Mouse (Mus musculus) liver, postnatal 0 days (tissue): ENCODE measurements at regions not wholly inside any gene's neighbourhood (a gene's known extent, or its start where the extent isn't known, plus 50 kb on each side); places are given as distances from the start of the nearest gene placed in this dataset.

Experiments
- ATAC-seq: fragments of 200-750 bp; cut with Nextera tagmentation; 2 replicates; pipeline ENCODE4 v1.8.0; 2017; ENCODE audit warnings: mild to moderate bottlenecking, moderate library complexity
- DNase-seq: peaks from one replicate; pipeline ENCODE4 v3.0.0-alpha.2; 2016
- H3K27ac ChIP-seq: fragments of 300-500 bp; sonication (generic); 2 replicates; pipeline ENCODE4 v1.5.1; 2014; ENCODE audit warnings: antibody characterized with exemption, moderate library complexity, mild to moderate bottlenecking, low read depth
- H3K27me3 ChIP-seq: fragments of 300-500 bp; sonication (generic); 2 replicates; pipeline ENCODE4 v1.6.1; 2014; ENCODE audit warnings: low read length, control low read depth, mixed read lengths; ENCODE audit not compliant: insufficient read depth
- H3K36me3 ChIP-seq: fragments of 300-500 bp; sonication (generic); replicated peaks from 2 replicates; pipeline ENCODE4 v1.6.1; 2014; ENCODE audit warnings: mild to moderate bottlenecking, control low read depth, low read length, moderate library complexity, mixed read lengths; ENCODE audit not compliant: insufficient read depth
- H3K4me1 ChIP-seq: fragments of 300-500 bp; sonication (generic); 2 replicates; pipeline ENCODE4 v1.6.1; 2014; ENCODE audit warnings: antibody characterized with exemption, mild to moderate bottlenecking, control low read depth; ENCODE audit not compliant: insufficient read depth
- H3K4me2 ChIP-seq: fragments of 300-500 bp; sonication (generic); 2 replicates; pipeline ENCODE4 v1.6.1; 2014; ENCODE audit warnings: low read depth, mild to moderate bottlenecking, low read length, moderate library complexity, mixed read lengths
- H3K4me3 ChIP-seq: fragments of 300-500 bp; sonication (generic); 2 replicates; pipeline ENCODE4 v1.5.1; 2014; ENCODE audit warnings: low read depth, low read length
- H3K9ac ChIP-seq: fragments of 300-500 bp; sonication (generic); replicated peaks from 2 replicates; pipeline ENCODE4 v1.6.1; 2014; ENCODE audit warnings: mild to moderate bottlenecking, moderate library complexity
- H3K9me3 ChIP-seq: fragments of 300-500 bp; sonication (generic); 2 replicates; pipeline ENCODE4 v1.6.1; 2016; ENCODE audit warnings: mild to moderate bottlenecking, control low read depth, low read length, mixed read lengths
- CTCF ChIP-seq: sonication (generic); IDR thresholded peaks from 2 replicates; pipeline ENCODE4 v1.5.1; 2016; ENCODE audit warnings: antibody characterized with exemption, low read depth
- EP300 ChIP-seq: IDR thresholded peaks from 2 replicates; pipeline ENCODE4 v1.6.1; 2016; ENCODE audit warnings: antibody characterized with exemption, low read depth, mild to moderate bottlenecking
- WGBS: fragments of 180-500 bp; shearing (Covaris S2); extraction: QIAGEN DNeasy Blood & Tissue Kit; methylation state at CpG from one replicate; pipeline ENCODE4 v1.1.7; 2014; ENCODE audit not compliant: insufficient replicate concordance; 5-methylcytosine and 5-hydroxymethylcytosine counted together

- Histone ChIP-seq H3K36me3 (no peaks in the 10 kb centered on the region), H3K9ac (no peak overlapping the region), H3K9me3 (no peaks in the 10 kb centered on the region), H3K4me2 (no peak overlapping the region), H3K4me1 (no peaks in the 10 kb centered on the region), H3K27ac (no peak overlapping the region), H3K4me3 (no peak overlapping the region), H3K27me3 (no peaks in the 10 kb centered on the region)
- DNase-seq (no peak), ATAC-seq (no peak)
- TF ChIP-seq CTCF (no peak), EP300 (no peak)
Observed at GRCm38 (mm10) chr12:25613473-25613872, 516.5 kb upstream of the Id2 start.

DNA sequence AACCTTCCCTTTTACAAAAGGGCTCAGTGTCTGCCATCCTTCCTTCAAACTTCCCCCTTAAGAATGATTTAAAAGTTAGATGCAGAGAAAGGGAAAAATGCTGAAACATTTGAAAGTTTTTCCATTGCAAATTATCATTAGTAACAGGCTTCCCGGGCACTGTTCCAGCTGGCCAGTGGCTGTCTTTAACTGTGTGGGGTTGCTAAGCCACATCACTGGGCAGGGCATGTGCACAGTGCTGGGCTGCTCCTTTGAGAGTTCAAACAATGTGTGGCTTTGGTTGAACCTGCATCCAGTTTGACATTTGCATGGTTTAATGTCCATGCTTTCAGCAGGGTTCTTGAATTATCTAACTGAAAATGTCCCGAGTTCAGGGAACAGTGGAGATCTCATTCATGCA lies 512.1 kb upstream of the Id2 start:
- Histone ChIP-seq H3K9me3 (no peaks in the 10 kb centered on the region), H3K4me1 (no peaks in the 10 kb centered on the region), H3K27ac (no peak overlapping the region), H3K36me3 (no peaks in the 10 kb centered on the region), H3K9ac (no peak overlapping the region), H3K4me2 (no peak overlapping the region), H3K27me3 (no peaks in the 10 kb centered on the region), H3K4me3 (no peak overlapping the region)
- DNase-seq (no peak), ATAC-seq (no peak)
- 70% methylated on average over 2 of the region's 2 CpGs for WGBS
- no peak for TF ChIP-seq CTCF
- TF ChIP-seq EP300 = no peak

DNA sequence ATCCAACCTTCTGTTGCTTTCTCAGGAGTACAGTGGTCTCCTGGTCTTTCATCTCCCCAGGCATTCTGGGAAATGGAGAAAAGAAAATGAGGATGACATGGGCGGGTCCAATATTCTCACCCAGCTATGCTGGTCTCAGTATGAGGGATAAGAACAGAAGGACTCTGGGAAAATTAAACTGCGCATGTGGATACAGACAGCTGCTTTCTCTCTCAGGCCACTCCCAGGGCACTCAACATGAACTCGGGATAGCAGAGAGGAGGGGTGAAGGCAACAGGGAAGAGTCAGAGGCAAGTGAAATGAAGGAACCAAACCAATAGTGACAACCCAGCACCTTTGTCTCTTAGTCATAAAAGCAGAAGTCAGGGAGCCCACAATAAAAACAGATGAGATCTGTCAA lies 508.5 kb upstream of the Id2 start:
- H3K9me3 ChIP-seq = no peaks in the 10 kb centered on the region
- no peak overlapping the region for H3K4me3 ChIP-seq
- no peaks in the 10 kb centered on the region for H3K4me1 ChIP-seq
- no peak overlapping the region for H3K9ac ChIP-seq
- no peaks in the 10 kb centered on the region for H3K36me3 ChIP-seq
- H3K27ac ChIP-seq = no peak overlapping the region
- TF ChIP-seq CTCF (no peak), EP300 (no peak)
- DNase-seq (no peak), ATAC-seq (no peak)
- no peak overlapping the region for H3K4me2 ChIP-seq
- H3K27me3 ChIP-seq = no peaks in the 10 kb centered on the region
- 61% methylated on average over 3 of the region's 3 CpGs for WGBS

DNA sequence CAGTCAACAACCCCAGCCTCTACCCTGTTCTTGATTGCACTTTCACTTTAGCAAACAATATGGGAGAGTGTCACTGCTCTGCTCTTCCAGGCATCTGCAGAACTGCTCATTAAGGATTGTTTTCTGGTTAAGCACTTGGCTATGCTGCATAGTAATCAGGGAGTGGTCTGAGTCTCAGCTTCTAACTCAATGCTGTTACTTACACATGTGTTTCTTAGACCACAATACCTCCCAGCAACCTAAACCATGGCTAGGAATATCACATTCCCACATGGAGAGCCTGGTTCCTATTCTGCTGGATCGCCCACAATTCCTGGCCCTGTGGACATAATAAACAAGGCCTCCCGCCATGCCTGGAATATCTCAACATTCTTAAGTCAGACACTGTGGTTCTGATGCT lies 493.3 kb upstream of the Id2 start:
- TF ChIP-seq CTCF (no peak), EP300 (no peak)
- WGBS = 77% methylated on average over 2 of the region's 2 CpGs
- DNase-seq = no peak
- H3K4me1 ChIP-seq = no peaks in the 10 kb centered on the region
- no peak overlapping the region for H3K4me3 ChIP-seq
- ATAC-seq = no peak
- H3K36me3 ChIP-seq = no peaks in the 10 kb centered on the region
- no peaks in the 10 kb centered on the region for H3K9me3 ChIP-seq
- no peaks in the 10 kb centered on the region for H3K27me3 ChIP-seq
- H3K27ac ChIP-seq = no peak overlapping the region
- no peak overlapping the region for H3K4me2 ChIP-seq
- H3K9ac ChIP-seq = no peak overlapping the region

DNA sequence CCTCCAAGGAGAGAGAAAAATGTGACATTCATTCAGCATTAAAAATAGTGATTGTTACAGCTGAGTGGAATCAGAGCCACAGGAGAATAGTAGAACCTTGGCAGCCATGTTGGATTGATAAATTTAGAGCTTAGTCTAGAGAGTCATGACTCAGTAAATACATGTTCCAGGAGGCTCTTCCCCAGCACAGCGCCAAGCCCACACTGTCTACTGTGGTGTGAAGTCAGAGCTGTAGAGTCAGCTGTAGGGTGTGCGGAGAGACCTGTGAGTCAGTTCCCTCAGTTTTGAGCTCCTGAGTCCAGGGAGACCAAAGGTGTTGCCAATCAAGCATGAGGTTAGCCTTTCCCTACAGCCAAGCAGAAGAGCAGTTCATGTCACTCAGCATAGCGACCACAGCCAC lies 488.8 kb upstream of the Id2 start:
- H3K36me3 ChIP-seq = no peaks in the 10 kb centered on the region
- DNase-seq = no peak
- H3K27ac ChIP-seq = no peak overlapping the region
- no peak overlapping the region for H3K4me3 ChIP-seq
- 89% methylated on average over 3 of the region's 3 CpGs for WGBS
- no peak overlapping the region for H3K9ac ChIP-seq
- H3K27me3 ChIP-seq = no peaks in the 10 kb centered on the region
- ATAC-seq = no peak
- no peaks in the 10 kb centered on the region for H3K4me1 ChIP-seq
- no peak for TF ChIP-seq EP300
- TF ChIP-seq CTCF = no peak
- no peaks in the 10 kb centered on the region for H3K9me3 ChIP-seq
- no peak overlapping the region for H3K4me2 ChIP-seq

- Histone ChIP-seq H3K27me3 (no peaks in the 10 kb centered on the region), H3K4me2 (no peak overlapping the region), H3K9me3 (no peaks in the 10 kb centered on the region), H3K4me1 (no peaks in the 10 kb centered on the region), H3K9ac (no peak overlapping the region), H3K4me3 (no peak overlapping the region), H3K27ac (no peak overlapping the region), H3K36me3 (no peaks in the 10 kb centered on the region)
- 70% methylated on average over 8 of the region's 8 CpGs for WGBS
- TF ChIP-seq EP300 (no peak), CTCF (no peak)
- DNase-seq (no peak), ATAC-seq (no peak)
Observed at GRCm38 (mm10) chr12:25579407-25579806, 482.5 kb upstream of the Id2 start.

- H3K9ac ChIP-seq = no peak overlapping the region
- no peak for ATAC-seq
- no peaks in the 10 kb centered on the region for H3K9me3 ChIP-seq
- no peak for DNase-seq
- 59% methylated on average over 2 of the region's 2 CpGs for WGBS
- H3K4me3 ChIP-seq = no peak overlapping the region
- TF ChIP-seq CTCF (no peak), EP300 (no peak)
- no peaks in the 10 kb centered on the region for H3K27me3 ChIP-seq
- H3K4me2 ChIP-seq = no peak overlapping the region
- no peaks in the 10 kb centered on the region for H3K4me1 ChIP-seq
- no peak overlapping the region for H3K27ac ChIP-seq
- H3K36me3 ChIP-seq = no peaks in the 10 kb centered on the region
Observed at GRCm38 (mm10) chr12:25565131-25565530, 468.2 kb upstream of the Id2 start.
